Mouse (Mus musculus) megakaryocyte, adult 5-6 weeks (primary cell): Measurements from ENCODE around the gene Sult1e1. TPM values are rescaled to one million over a fixed set of nuclear protein-coding genes. Genes with fewer than 3 reads are reported as not detected.

Experiments
- ATAC-seq: 2 replicates; pipeline ENCODE4 v1.8.0; 2016; ENCODE audit warnings: mild to moderate bottlenecking, inconsistent platforms; ENCODE audit not compliant: poor library complexity, severe bottlenecking
- total RNA-seq, 2 experiments: library from RNA; stranded (forward) in 1 of 2; stranded (reverse) in 1 of 2; fragments of 153-499, 151-499 nt in 1 of 2; fragments of 221-1000, 200-1000 nt in 1 of 2; gene quantifications; 2 replicates each; pipeline versions ENCODE4 v1.2.3 to v1.2.4; 2015 to 2017

Sult1e1 gene
- total RNA-seq (2015) (not detected in 2 replicates), total RNA-seq (2017) (not detected in 2 replicates)

GRCm38 (mm10) chr5:87591494-87591893 lies at the start of gene Sult1e1:
Gene Sult1e1, minus strand, starts transcription at chr5:87591594.
- no peak for ATAC-seq

DNA sequence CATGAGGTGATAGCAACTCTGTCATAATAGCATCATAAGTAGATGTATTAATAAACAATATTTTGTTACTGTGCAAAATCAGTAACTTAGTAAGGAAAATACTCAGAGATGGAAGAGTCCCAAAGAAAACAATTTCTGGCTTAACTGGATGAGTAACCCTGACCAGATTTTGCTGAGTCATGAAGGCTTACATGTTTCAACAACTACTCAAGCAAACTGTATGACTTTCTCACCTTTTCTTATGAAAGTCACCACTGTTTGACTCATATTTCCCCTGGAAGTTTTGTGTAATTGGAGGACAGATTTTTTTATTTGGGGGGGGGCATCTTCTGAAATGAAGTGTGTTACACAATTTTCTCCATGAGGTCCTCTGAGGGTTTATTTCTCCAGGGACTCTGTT lies 31.3 kb upstream of the Sult1e1 start:
- ATAC-seq: no peak

- ATAC-seq: no peak
Observed at GRCm38 (mm10) chr5:87615128-87615390, 23.7 kb upstream of the Sult1e1 start.

DNA sequence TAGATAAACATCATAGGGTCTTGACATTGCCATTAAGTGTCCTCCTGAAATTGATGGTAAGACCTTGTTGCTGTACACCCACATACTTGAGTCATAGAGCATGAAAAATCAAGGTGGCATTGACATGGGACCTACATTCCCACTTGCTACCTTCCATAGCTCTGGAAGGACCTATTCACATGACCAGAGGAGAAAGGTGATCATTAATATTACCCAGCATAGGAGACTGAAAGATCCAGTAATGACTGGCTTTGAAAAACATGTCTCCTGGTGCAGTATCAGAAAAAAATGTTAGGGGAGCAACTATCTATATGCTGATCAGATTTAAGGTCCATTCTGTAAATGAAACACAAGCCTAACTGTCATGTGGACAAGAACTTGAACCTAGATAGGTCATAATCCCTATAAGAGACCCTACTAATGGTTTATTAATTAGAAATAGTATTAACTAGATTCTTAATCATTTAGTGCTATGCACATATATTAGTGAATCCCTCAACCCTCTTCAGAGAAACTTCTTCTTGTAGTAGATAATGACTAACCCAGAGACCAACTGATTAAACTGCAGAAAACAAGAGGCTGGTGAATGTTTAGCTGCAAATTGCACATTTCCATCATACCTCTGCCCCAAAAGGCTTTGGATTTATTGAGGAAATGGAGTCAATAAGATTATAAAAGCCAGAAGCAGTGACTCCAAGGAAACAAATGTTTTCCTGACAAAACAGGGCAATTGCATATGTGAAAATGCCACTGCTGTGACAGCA lies 23.2 kb upstream of the Sult1e1 start:
- ATAC-seq: no peak

DNA sequence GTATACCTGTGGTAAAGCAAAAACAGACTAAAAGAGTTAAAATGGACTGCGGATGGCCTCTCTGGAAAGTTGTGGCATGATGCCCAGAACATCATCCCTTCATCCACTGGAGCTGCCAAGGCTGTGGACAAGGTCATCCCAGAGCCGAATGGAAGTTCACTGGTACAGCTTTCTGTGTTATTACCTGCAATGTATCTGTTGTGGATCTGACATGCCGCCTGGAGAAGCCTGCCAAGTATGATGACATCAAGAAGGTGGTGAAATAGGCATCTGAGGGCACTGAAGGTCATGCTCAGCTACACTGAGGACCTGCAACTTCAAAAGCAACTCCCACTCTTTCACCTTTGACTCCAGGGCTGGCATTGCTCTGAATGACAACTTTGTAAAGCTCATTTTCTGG lies 9.6 kb upstream of the Sult1e1 start:
- no peak for ATAC-seq

GRCm38 (mm10) chr5:87597891-87598290 lies 6.5 kb upstream of the Sult1e1 start:
- no peak for ATAC-seq

- no peak for ATAC-seq
Observed at GRCm38 (mm10) chr5:87589916-87590315, 1.5 kb downstream of the Sult1e1 start.

DNA sequence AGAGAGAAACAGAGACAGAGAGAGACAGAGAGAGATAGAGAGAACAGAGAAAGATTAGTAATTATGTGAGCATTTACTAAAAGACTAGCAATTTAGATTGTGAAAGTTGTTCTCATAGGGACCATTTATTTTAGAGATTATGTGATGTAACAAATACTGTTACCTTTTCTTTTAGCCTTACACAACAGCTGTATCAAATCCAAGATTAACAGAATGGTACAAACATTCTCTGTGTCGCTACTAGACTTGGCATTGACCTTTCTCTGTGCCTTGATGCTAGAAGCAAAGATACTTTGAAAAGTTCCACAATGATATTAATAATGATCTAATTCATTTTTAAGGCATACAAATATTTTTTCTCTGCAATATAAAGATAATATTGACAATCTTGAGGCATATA lies 11.0 kb downstream of the Sult1e1 start:
- no peak for ATAC-seq

DNA sequence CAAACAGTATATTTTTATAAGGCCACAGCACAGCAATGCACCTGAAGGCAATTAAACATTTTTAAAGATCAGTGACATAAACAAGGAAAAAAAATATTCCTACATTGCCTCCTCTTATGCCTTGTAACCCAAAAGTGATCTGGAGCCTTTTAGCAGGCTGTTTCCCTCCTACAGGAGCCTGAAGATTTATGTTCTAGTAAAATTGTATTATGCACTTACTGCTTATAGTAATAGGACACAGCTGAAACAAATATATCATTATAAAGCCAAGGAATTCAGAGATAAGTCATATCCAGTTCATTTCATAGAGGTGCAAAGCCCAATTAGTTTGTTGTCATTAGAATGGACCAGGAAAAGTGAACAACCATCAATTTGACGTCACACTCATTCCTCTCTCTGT lies 17.2 kb downstream of the Sult1e1 start:
- ATAC-seq: no peak

- no peak for ATAC-seq
Observed at GRCm38 (mm10) chr5:87573490-87573889, 17.9 kb downstream of the Sult1e1 start.

- ATAC-seq: no peak
Observed at GRCm38 (mm10) chr5:87572781-87573180, 18.6 kb downstream of the Sult1e1 start.

- no peak for ATAC-seq
Observed at GRCm38 (mm10) chr5:87568845-87569244, 22.5 kb downstream of the Sult1e1 start, which contains the start of gene Sult1d1. Gene Sult1d1, minus strand, starts transcription at chr5:87569027.

GRCm38 (mm10) chr5:87567306-87567705 lies 24.1 kb downstream of the Sult1e1 start:
- no peak for ATAC-seq

GRCm38 (mm10) chr5:87562966-87563365 lies 28.4 kb downstream of the Sult1e1 start:
- no peak for ATAC-seq

DNA sequence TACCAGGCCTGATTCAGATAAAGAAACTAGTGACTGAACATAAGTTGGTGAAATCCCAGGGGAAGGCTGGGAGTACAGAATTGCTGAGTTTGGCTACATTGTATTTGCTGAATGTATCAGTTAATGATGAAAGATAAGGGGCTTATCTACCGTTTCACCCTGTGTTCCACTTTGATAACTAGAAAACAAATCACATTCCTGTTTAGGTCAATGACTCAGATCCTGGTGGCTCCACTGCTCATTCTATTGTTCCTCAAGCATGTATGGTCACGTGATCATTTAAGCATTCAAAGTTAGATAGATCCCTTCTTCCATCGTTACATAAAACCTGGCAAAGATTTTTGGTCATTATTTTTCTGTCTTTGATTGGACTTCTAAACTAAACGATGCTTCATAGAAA lies 28.9 kb downstream of the Sult1e1 start:
- ATAC-seq: no peak

GRCm38 (mm10) chr5:87560145-87560544 lies 31.2 kb downstream of the Sult1e1 start:
- no peak for ATAC-seq

DNA sequence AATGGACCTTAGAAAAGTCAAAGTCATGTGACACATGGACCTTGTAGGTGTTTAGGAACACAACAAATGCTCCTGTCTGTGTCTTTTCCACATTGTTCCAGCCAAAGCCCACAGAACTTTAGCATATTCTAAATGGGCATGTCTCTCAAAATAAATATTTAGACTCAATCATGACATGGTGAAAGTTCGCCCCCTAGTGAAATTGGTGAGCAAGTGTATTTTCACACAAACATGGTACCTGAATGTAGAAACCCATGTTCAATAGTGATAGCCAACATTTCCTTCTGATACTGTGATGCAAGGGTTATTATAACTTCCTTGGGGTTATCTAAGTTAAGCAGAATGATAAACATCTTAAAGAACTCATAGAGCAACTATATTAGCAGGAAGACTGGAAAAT lies 40.5 kb downstream of the Sult1e1 start:
- ATAC-seq: no peak

GRCm38 (mm10) chr5:87538111-87538510 lies 53.3 kb downstream of the Sult1e1 start, which contains the start of gene Sult1b1:
Gene Sult1b1, minus strand, starts transcription at chr5:87538195.
- no peak for ATAC-seq

DNA sequence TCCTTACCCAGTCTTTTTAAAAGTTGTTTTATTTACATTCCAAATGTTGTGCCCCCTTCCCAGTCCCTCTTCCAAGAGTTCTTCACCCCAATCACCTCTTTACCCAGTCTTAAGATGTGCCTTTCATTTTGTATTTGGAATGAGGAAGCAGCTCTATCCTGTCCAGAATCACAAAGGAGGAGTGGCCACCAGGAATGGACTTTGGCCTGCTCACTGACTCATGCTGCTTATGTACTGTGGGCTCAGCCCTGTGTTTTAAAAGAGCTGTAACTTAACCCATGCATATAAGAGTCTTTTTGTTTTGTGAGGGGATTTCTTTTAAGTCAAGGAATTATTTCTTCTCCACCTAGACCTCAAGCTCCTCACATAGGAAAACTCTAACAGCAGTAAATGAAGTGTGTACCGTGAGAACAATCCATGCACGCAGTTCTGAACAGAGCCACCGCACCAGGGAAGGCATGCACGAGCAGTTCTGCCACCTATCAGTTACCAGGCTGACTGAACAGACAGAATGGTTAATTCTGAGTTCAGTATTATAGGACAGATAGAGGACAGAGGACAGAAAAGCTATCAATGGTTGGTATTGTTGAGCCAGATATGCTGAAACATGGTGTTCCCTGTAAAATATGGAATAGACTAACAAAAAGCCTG lies 55.3 kb downstream of the Sult1e1 start:
- ATAC-seq: no peak

DNA sequence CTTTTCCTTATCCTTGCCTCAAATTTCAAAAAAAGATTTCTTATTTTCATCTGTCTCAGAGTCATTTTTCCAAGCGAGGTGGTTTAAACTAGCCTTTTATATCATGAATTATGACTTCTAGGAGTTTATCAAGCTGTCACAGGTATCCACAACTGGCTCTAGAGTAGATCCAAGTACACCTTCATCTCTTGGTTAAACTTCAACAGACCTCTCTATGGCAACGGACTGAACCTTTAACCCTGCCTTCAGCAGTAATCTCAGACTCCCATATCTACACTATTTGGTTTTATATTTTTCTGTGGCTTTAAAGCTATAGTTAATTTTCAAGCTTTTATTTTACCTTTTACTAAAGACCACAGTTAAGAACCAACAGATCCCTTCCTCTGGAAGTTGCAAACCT lies 59.1 kb downstream of the Sult1e1 start:
- no peak for ATAC-seq
